Mouse (Mus musculus) erythroblast, embryonic 14.5 days (primary cell): ENCODE results near the gene Dscaml1.

ENCODE experiments used
- GATA1 ChIP-seq: IDR thresholded peaks from 2 replicates; pipeline ENCODE4 v1.6.1; 2012; ENCODE audit warnings: low read length, inconsistent platforms, mixed read lengths
- TAL1 ChIP-seq: IDR thresholded peaks from 3 replicates; pipeline ENCODE4 v1.6.1; 2012; ENCODE audit warnings: low read length, inconsistent platforms, mixed read lengths

GRCm38 (mm10) chr9:45507482-45507881, 81.1 kb downstream of the Dscaml1 start:
- no peak for TF ChIP-seq TAL1
- no peak for TF ChIP-seq GATA1
